Mouse (Mus musculus) neural tube, embryonic 15.5 days (tissue): ENCODE results near the gene Farp1. TPM values are rescaled to one million over a fixed set of nuclear protein-coding genes. Genes with fewer than 3 reads are reported as not detected.
"Not testable (repeated sequence)": the region's sequence is repeated elsewhere in the genome, so short reads cannot be mapped to it uniquely, and the experiment has no call there.

Experiments
- ATAC-seq: fragments of 200-750 bp; cut with Nextera tagmentation; 2 replicates; pipeline ENCODE4 v1.8.0; 2017; ENCODE audit warnings: mild to moderate bottlenecking, moderate TSS enrichment, moderate library complexity; ENCODE audit not compliant: low FRiP score
- H3K27ac ChIP-seq: fragments of 300-500 bp; sonication (generic); replicated peaks from 2 replicates; pipeline ENCODE4 v1.5.1; 2015; ENCODE audit warnings: mild to moderate bottlenecking, inconsistent platforms
- H3K27me3 ChIP-seq: fragments of 300-500 bp; sonication (generic); replicated peaks from 2 replicates; pipeline ENCODE4 v1.6.1; 2015; ENCODE audit warnings: inconsistent platforms
- H3K36me3 ChIP-seq: fragments of 300-500 bp; sonication (generic); 2 replicates; pipeline ENCODE4 v1.6.1; 2015; ENCODE audit warnings: inconsistent platforms
- H3K4me1 ChIP-seq: fragments of 300-500 bp; sonication (generic); 2 replicates; pipeline ENCODE4 v1.6.1; 2015; ENCODE audit warnings: inconsistent platforms
- H3K4me2 ChIP-seq: fragments of 300-500 bp; sonication (generic); 2 replicates; pipeline ENCODE4 v1.6.1; 2015; ENCODE audit warnings: inconsistent platforms, mild to moderate bottlenecking, moderate library complexity
- H3K4me3 ChIP-seq: fragments of 300-500 bp; sonication (generic); replicated peaks from 2 replicates; pipeline ENCODE4 v1.5.1; 2015; ENCODE audit warnings: mild to moderate bottlenecking, inconsistent platforms
- H3K9ac ChIP-seq: fragments of 300-500 bp; sonication (generic); replicated peaks from 2 replicates; pipeline ENCODE4 v1.6.1; 2015; ENCODE audit warnings: mild to moderate bottlenecking, inconsistent platforms
- H3K9me3 ChIP-seq: fragments of 300-500 bp; sonication (generic); replicated peaks from 2 replicates; pipeline ENCODE4 v1.6.1; 2016; ENCODE audit warnings: inconsistent platforms
- WGBS: fragments of 180-500 bp; shearing (Covaris S2); methylation state at CpG from one replicate; pipeline ENCODE4 v1.1.7; 2015; ENCODE audit warnings: mixed read lengths; 5-methylcytosine and 5-hydroxymethylcytosine counted together
- polyA plus RNA-seq: library from polyadenylated mRNA; unstranded; fragments of >200 nt; fragmentation: Nextera tagmentation; extraction: Ambion mirVana; gene quantifications from 2 replicates; pipeline ENCODE4 v1.2.1, GENCODE M21; 2015

Gene Farp1
- polyA plus RNA-seq, 1 experiment from 2014 or later: 28.5 TPM

- Histone ChIP-seq H3K9me3 (no peaks in the 10 kb centered on the region), H3K4me3 (no peak overlapping the region), H3K4me1 (peaks cover 14% of the 10 kb centered on the region), H3K27me3 (no peaks in the 10 kb centered on the region), H3K9ac (no peak overlapping the region), H3K36me3 (peaks cover 3% of the 10 kb centered on the region; the same call in 1 of the 2 replicates), H3K27ac (no peak overlapping the region), H3K4me2 (no peak overlapping the region)
- 93% methylated on average over 3 of the region's 3 CpGs for WGBS
- ATAC-seq: no peak
Measured at GRCm38 (mm10) chr14:121125651-121126050, 90.7 kb downstream of the Farp1 start.

DNA sequence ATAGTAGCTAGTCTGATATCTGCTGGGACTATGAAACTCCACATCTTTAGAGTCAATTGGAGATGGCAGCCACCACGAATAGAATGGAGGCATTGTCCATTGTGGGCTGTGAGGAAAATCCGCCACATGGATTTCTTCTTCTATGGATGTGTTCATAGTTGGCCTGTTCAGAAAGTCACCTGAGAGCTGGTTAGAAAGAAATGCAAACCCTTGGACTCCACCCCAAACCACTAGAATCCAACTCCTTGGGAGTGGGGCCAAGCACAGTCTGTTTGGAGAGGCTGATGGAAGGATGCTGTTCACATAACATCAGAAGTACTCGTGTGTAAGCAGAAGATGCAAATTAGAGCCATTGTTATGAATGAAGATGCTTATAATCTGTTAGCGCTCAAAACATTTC, 91.3 kb downstream of the Farp1 start:
- no peak overlapping the region for H3K9ac ChIP-seq
- no peak overlapping the region for H3K4me3 ChIP-seq
- H3K4me1 ChIP-seq: peaks cover 16% of the 10 kb centered on the region
- peaks cover 3% of the 10 kb centered on the region; the same call in 1 of the 2 replicates for H3K36me3 ChIP-seq
- H3K27ac ChIP-seq: no peak overlapping the region
- H3K9me3 ChIP-seq: no peaks in the 10 kb centered on the region
- ATAC-seq: no peak
- H3K4me2 ChIP-seq: no peak overlapping the region
- no peaks in the 10 kb centered on the region for H3K27me3 ChIP-seq
- WGBS: 84% methylated on average over 4 of the region's 4 CpGs

GRCm38 (mm10) chr14:121128858-121129800, 94.1 kb downstream of the Farp1 start:
- H3K36me3 ChIP-seq: peaks cover 3% of the 10 kb centered on the region; the same call in 1 of the 2 replicates
- H3K9me3 ChIP-seq: no peaks in the 10 kb centered on the region
- no peak overlapping the region for H3K4me3 ChIP-seq
- peak; percentile 75 for ATAC-seq
- peaks cover 23% of the 10 kb centered on the region for H3K4me1 ChIP-seq
- no peak overlapping the region for H3K9ac ChIP-seq
- peak overlapping the region; percentile 73 for H3K27ac ChIP-seq
- 19% methylated on average over 20 of the region's 20 CpGs for WGBS
- peak overlapping the region; percentile 25 for H3K4me2 ChIP-seq
- no peaks in the 10 kb centered on the region for H3K27me3 ChIP-seq

GRCm38 (mm10) chr14:121130351-121130750, 95.4 kb downstream of the Farp1 start:
- not testable (repeated sequence) for H3K4me3 ChIP-seq, H3K9ac ChIP-seq, H3K27me3 ChIP-seq, ATAC-seq, H3K4me2 ChIP-seq, H3K27ac ChIP-seq, H3K36me3 ChIP-seq, H3K9me3 ChIP-seq
- H3K4me1 ChIP-seq: peaks cover 23% of the 10 kb centered on the region
- 91% methylated on average over 1 of the region's 1 CpGs for WGBS

GRCm38 (mm10) chr14:121134414-121134813, 99.4 kb downstream of the Farp1 start:
- H3K4me3 ChIP-seq: no peak overlapping the region
- no peak overlapping the region for H3K9ac ChIP-seq
- H3K9me3 ChIP-seq: no peaks in the 10 kb centered on the region
- H3K4me1 ChIP-seq: peaks cover 21% of the 10 kb centered on the region
- WGBS: 50% methylated on average over 3 of the region's 3 CpGs
- H3K27ac ChIP-seq: no peak overlapping the region
- no peak for ATAC-seq
- no peaks in the 10 kb centered on the region for H3K36me3 ChIP-seq
- H3K4me2 ChIP-seq: no peak overlapping the region
- no peaks in the 10 kb centered on the region for H3K27me3 ChIP-seq

DNA sequence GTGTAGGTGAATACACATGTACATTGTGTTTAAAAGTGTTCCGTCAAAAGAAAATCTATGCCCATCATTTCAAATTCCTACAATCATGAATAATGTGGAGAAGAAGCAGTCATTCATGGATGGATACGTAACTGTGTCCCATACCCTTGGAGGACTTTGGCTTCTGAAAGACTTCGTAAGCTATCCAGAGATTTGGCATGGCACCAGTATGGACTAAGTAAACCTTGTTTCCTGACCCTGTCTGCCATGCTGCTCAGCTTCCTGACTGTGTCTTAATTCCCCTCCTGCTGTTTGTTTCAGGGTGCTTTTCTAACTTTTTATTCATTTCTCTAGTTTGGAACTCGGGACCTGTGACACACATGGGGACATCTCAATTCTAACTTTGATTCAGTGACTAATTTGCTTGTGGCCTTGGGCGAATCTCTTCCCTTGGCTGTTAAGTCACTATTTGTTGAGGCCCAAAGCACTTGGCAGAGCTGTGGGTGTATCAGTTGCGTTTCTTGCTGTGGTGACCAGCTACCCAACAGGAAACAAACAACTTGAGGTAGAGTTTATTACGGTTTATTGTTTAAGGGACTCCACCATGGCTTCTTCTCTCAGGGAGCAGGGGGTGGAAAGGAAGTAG, 108.9 kb downstream of the Farp1 start:
- Histone ChIP-seq H3K27ac (no peak overlapping the region), H3K9me3 (no peaks in the 10 kb centered on the region), H3K4me3 (no peak overlapping the region), H3K9ac (no peak overlapping the region), H3K4me2 (no peak overlapping the region), H3K4me1 (peaks cover 26% of the 10 kb centered on the region), H3K27me3 (no peaks in the 10 kb centered on the region), H3K36me3 (no peaks in the 10 kb centered on the region)
- WGBS: 82% methylated on average over 7 of the region's 7 CpGs
- no peak for ATAC-seq

DNA sequence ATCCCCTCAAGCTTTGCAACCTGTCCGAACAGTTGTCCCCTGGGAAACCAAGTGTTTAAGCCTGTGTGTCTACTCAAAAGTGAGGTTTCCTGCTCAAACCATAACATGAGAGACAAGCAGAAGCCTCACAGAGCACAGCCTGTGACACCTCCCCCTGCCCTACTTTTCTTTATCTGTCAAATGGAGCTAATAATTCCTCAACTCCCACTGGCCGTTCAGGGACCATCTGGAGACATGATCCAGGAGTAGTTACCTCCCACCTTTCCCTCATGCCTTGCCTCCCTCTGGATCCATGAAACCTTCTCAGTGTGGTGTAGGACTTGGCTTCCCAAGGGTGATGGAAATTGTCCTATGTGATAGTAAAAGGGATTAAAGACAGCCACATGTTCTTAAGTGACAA, 109.5 kb downstream of the Farp1 start:
- Histone ChIP-seq H3K4me2 (no peak overlapping the region), H3K27me3 (no peaks in the 10 kb centered on the region), H3K27ac (no peak overlapping the region), H3K9ac (no peak overlapping the region), H3K9me3 (no peaks in the 10 kb centered on the region), H3K4me3 (no peak overlapping the region), H3K4me1 (peaks cover 26% of the 10 kb centered on the region), H3K36me3 (no peaks in the 10 kb centered on the region)
- 70% methylated on average over 2 of the region's 2 CpGs for WGBS
- ATAC-seq: no peak

GRCm38 (mm10) chr14:121145291-121145690, 110.3 kb downstream of the Farp1 start:
- 73% methylated on average over 3 of the region's 3 CpGs for WGBS
- H3K9ac ChIP-seq: no peak overlapping the region
- H3K4me2 ChIP-seq: no peak overlapping the region
- H3K4me1 ChIP-seq: peaks cover 25% of the 10 kb centered on the region
- no peak for ATAC-seq
- no peaks in the 10 kb centered on the region for H3K36me3 ChIP-seq
- no peaks in the 10 kb centered on the region for H3K27me3 ChIP-seq
- no peak overlapping the region for H3K4me3 ChIP-seq
- H3K9me3 ChIP-seq: no peaks in the 10 kb centered on the region
- H3K27ac ChIP-seq: no peak overlapping the region

DNA sequence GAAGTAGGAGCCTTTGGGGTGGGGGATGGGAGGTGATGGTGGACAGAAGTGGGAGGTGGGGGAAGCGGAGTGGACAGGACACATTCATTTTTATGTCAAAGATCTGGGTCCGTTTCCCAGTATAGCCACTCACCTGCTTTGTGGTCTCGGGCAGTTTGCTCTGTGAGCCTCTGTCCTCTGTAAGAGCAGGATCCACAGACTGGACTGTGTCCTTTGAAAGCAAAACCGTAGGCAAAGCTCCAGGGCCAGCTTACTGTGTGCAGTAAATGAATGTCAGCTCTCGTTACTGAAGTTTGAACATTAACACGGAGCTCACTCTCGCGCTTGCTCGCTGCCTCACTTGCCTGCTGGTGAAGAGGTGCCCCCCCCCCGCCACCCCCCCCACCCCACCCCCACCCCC, 110.7 kb downstream of the Farp1 start:
- H3K9ac ChIP-seq: no peak overlapping the region
- no peak for ATAC-seq
- no peaks in the 10 kb centered on the region for H3K27me3 ChIP-seq
- H3K4me2 ChIP-seq: no peak overlapping the region
- H3K4me3 ChIP-seq: no peak overlapping the region
- peaks cover 26% of the 10 kb centered on the region for H3K4me1 ChIP-seq
- H3K36me3 ChIP-seq: no peaks in the 10 kb centered on the region
- 27% methylated on average over 10 of the region's 10 CpGs for WGBS
- no peaks in the 10 kb centered on the region for H3K9me3 ChIP-seq
- no peak overlapping the region for H3K27ac ChIP-seq

DNA sequence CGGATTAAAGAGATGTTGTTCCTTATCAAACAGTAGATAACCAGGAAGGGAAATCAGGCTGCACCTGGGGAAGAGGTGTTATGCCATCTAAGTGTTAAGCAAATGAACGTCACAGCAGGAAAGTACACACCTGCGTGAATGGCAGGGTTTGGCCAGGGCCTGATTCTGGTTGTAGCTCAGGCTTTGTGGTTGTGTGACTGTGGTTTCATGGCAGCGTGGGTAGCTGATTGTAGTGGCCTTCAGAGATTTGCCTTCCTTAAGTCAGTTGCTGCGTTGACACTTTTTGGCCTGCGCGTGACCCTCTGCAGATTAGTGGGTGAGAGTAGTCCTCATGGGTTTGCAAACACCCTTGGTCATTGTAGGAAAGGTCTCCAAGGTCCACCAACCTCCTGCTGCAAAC, 111.2 kb downstream of the Farp1 start:
- 66% methylated on average over 7 of the region's 7 CpGs for WGBS
- Histone ChIP-seq H3K9ac (no peak overlapping the region), H3K4me2 (no peak overlapping the region), H3K4me1 (peaks cover 31% of the 10 kb centered on the region), H3K36me3 (no peaks in the 10 kb centered on the region), H3K27ac (no peak overlapping the region), H3K4me3 (no peak overlapping the region), H3K27me3 (no peaks in the 10 kb centered on the region), H3K9me3 (no peaks in the 10 kb centered on the region)
- ATAC-seq: no peak

DNA sequence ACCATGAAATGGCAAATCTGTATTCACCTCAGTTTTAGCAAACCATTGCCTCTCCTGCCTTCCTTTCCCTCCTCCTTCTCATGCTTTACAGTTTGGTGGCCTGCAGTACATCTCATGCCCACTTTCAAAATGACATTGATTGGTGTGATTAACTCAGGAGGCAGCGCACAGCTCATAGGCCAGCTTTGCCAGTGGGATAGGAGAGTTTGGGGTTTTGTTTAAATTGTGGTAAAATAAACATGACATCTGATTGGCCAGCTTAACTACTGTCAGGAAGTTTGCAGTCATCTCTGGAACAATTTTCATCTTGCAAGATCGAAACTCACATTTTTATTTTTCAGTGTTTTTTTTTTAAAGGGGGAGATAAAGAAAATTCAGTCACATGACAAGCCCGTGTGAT, 112.0 kb downstream of the Farp1 start:
- Histone ChIP-seq H3K36me3 (no peaks in the 10 kb centered on the region), H3K27ac (no peak overlapping the region), H3K27me3 (no peaks in the 10 kb centered on the region), H3K9me3 (no peaks in the 10 kb centered on the region), H3K4me2 (no peak overlapping the region), H3K4me1 (peaks cover 39% of the 10 kb centered on the region), H3K9ac (no peak overlapping the region), H3K4me3 (no peak overlapping the region)
- ATAC-seq: no peak
- WGBS: 82% methylated on average over 3 of the region's 3 CpGs
